Comparison of ENCODE assay signal across 14 mouse cellular contexts in genomic region chr1:186013413-186013812, GRCm38 (mm10).
DNase-seq lines count a peak whose midpoint lies in the region; ATAC-seq and TF ChIP-seq lines count a peak whose summit lies in the region.
"Had no signal": no experiment of that assay in that cellular context is flagged by ENCODE, and none has a peak within 500 bp of the region (broad histone marks: within the 10 kb centered on the region; RNA-seq: fewer than 3 reads in every experiment).

No protein-coding gene starts in this region.

- WGBS in forebrain, embryonic 14.5 days, result 65% methylated on average over 1 of the region's 1 CpGs
- 72% methylated on average over 1 of the region's 1 CpGs for WGBS in forebrain, postnatal 0 days
- WGBS in kidney, embryonic 15.5 days, result 76% methylated on average over 1 of the region's 1 CpGs
- WGBS in lung, adult 2 months, result 79% methylated on average over 1 of the region's 1 CpGs

- TF ChIP-seq CTCF in forebrain, postnatal 0 days (IDR thresholded peaks at IDR 0.05; ENCODE audit: low read depth), result no peak; the same call in 1 of the 2 replicates
- TF ChIP-seq CTCF in lung, adult 2 months (IDR thresholded peaks at IDR 0.05; ENCODE audit: insufficient read depth, low read length), result no peak

- TF ChIP-seq POLR2A in lung, adult 2 months (IDR thresholded peaks at IDR 0.05; ENCODE audit: borderline replicate concordance, extremely low read depth, low read depth, low read length), result no peak

- no peak overlapping the region for H3K4me3 ChIP-seq in forebrain, embryonic 14.5 days (ENCODE audit: low read depth, low read length)
- H3K4me3 ChIP-seq in forebrain, postnatal 0 days (ENCODE audit: low read depth, low read length), result no peak overlapping the region
- no peak overlapping the region for H3K4me3 ChIP-seq in kidney, embryonic 15.5 days (replicated peaks)
- no peak overlapping the region for H3K4me3 ChIP-seq in lung, adult 2 months (replicated peaks; ENCODE audit: extremely low read depth, low read depth, low read length)
- H3K4me3 ChIP-seq: liver, embryonic 15.5 days had no signal

- no peak for ATAC-seq in forebrain, embryonic 14.5 days
- ATAC-seq in forebrain, postnatal 0 days, result no peak
- ATAC-seq in kidney, embryonic 15.5 days (replicated peaks; ENCODE audit: low FRiP score), result no peak

- H3K4me2 ChIP-seq in forebrain, embryonic 14.5 days (ENCODE audit: low read length), result no peak overlapping the region
- H3K4me2 ChIP-seq in forebrain, postnatal 0 days (ENCODE audit: low read depth), result no peak overlapping the region
- H3K4me2 ChIP-seq in kidney, embryonic 15.5 days, result no peak overlapping the region
- H3K4me2 ChIP-seq: liver, embryonic 15.5 days had no signal

- H3K9me3 ChIP-seq in forebrain, embryonic 14.5 days (replicated peaks; ENCODE audit: control insufficient read depth, low read length), result no peaks in the 10 kb centered on the region
- H3K9me3 ChIP-seq in forebrain, postnatal 0 days (ENCODE audit: low read length), result no peaks in the 10 kb centered on the region
- no peaks in the 10 kb centered on the region for H3K9me3 ChIP-seq in kidney, embryonic 15.5 days (replicated peaks)
- H3K9me3 ChIP-seq: liver, embryonic 15.5 days had no signal

- H3K27ac ChIP-seq in forebrain, embryonic 14.5 days (ENCODE audit: low read depth, low read length), result no peak overlapping the region
- no peak overlapping the region for H3K27ac ChIP-seq in forebrain, postnatal 0 days (ENCODE audit: low read depth, low read length)
- H3K27ac ChIP-seq in kidney, embryonic 15.5 days, result no peak overlapping the region
- H3K27ac ChIP-seq: liver, embryonic 15.5 days had no signal

- no peaks in the 10 kb centered on the region for H3K27me3 ChIP-seq in forebrain, embryonic 14.5 days (replicated peaks; ENCODE audit: control insufficient read depth, insufficient read depth, low read length)
- H3K27me3 ChIP-seq in forebrain, postnatal 0 days (ENCODE audit: insufficient read depth, low read length), result no peaks in the 10 kb centered on the region
- H3K27me3 ChIP-seq in kidney, embryonic 15.5 days, result no peaks in the 10 kb centered on the region
- H3K27me3 ChIP-seq: liver, embryonic 15.5 days had no signal

- no peaks in the 10 kb centered on the region for H3K4me1 ChIP-seq in forebrain, embryonic 14.5 days (ENCODE audit: control insufficient read depth, insufficient read depth, low read length)
- no peaks in the 10 kb centered on the region for H3K4me1 ChIP-seq in forebrain, postnatal 0 days (ENCODE audit: insufficient read depth)
- 0 out of 2 replicates have a peak, but pooled peaks cover 11% of the 10 kb centered on the region for H3K4me1 ChIP-seq in kidney, embryonic 15.5 days
- H3K4me1 ChIP-seq in lung, adult 2 months (ENCODE audit: control insufficient read depth, insufficient read depth, low read length), result peaks cover 3% of the 10 kb centered on the region
- H3K4me1 ChIP-seq: liver, embryonic 15.5 days had no signal

- no peaks in the 10 kb centered on the region for H3K36me3 ChIP-seq in forebrain, embryonic 14.5 days (ENCODE audit: control insufficient read depth, insufficient read depth, low read length)
- H3K36me3 ChIP-seq in forebrain, postnatal 0 days (ENCODE audit: insufficient read depth), result no peaks in the 10 kb centered on the region
- no peaks in the 10 kb centered on the region for H3K36me3 ChIP-seq in kidney, embryonic 15.5 days
- H3K36me3 ChIP-seq: liver, embryonic 15.5 days had no signal

- no peak overlapping the region for H3K9ac ChIP-seq in forebrain, embryonic 14.5 days (ENCODE audit: low read length)
- no peak overlapping the region for H3K9ac ChIP-seq in forebrain, postnatal 0 days
- no peak overlapping the region for H3K9ac ChIP-seq in kidney, embryonic 15.5 days
- H3K9ac ChIP-seq: liver, embryonic 15.5 days had no signal

- DNase-seq in forebrain, embryonic 14.5 days (ENCODE audit: low spot score), result peak; percentile 28
- DNase-seq in forebrain, postnatal 0 days, result no peak
- peak; percentile 9 for DNase-seq in kidney, adult 9 months
- peak; percentile 11 for DNase-seq in lung, postnatal 10 days
- no peak for DNase-seq in lung, adult 2 months
- peak; percentile 10 for DNase-seq in retina, postnatal 1 day
- no peak for DNase-seq in neural tube, embryonic 10.5 days (ENCODE audit: extremely low spot score, low spot score)
- DNase-seq: adrenal gland, postnatal 25 days; cerebellum, adult 9-11 months; kidney, postnatal 14 days; layer of hippocampus, adult 9-11 months; thymus, adult 18-20 months had no signal

Comparison
In these comparisons a context has a peak if more than half of its experiments do, and no peak if none do; other contexts are left out.
1. DNase-seq: peak in forebrain, embryonic 14.5 days (single experiment), kidney, adult 9 months (single experiment), lung, postnatal 10 days (single experiment) and retina, postnatal 1 day (single experiment); none in forebrain, postnatal 0 days (single experiment), lung, adult 2 months (single experiment) and neural tube, embryonic 10.5 days (single experiment).